Mouse (Mus musculus) kidney, postnatal 0 days (tissue): Measurements from ENCODE around the gene Ugt1a5. TPM values are rescaled to one million over a fixed set of nuclear protein-coding genes. Genes with fewer than 3 reads are reported as not detected.

Source experiments
- ATAC-seq: fragments of 200-750 bp; cut with Nextera tagmentation; replicated peaks from 2 replicates; pipeline ENCODE4 v1.8.0; 2017; ENCODE audit warnings: low read depth, moderate number of reproducible peaks, moderate TSS enrichment, moderate library complexity; ENCODE audit not compliant: low FRiP score
- DNase-seq: peaks from one replicate; pipeline ENCODE4 v3.0.0-alpha.2; 2016; ENCODE audit warnings: low spot score
- H3K27ac ChIP-seq: fragments of 300-500 bp; sonication (generic); 2 replicates; pipeline ENCODE4 v1.5.1; 2014; ENCODE audit warnings: mild to moderate bottlenecking
- H3K27me3 ChIP-seq: fragments of 300-500 bp; sonication (generic); 2 replicates; pipeline ENCODE4 v1.6.1; 2014; ENCODE audit warnings: low read length, mixed read lengths; ENCODE audit not compliant: insufficient read depth
- H3K36me3 ChIP-seq: fragments of 300-500 bp; sonication (generic); 2 replicates; pipeline ENCODE4 v1.6.1; 2014; ENCODE audit warnings: low read length, mixed read lengths; ENCODE audit not compliant: insufficient read depth
- H3K4me1 ChIP-seq: fragments of 300-500 bp; sonication (generic); replicated peaks from 2 replicates; pipeline ENCODE4 v1.6.1; 2014; ENCODE audit warnings: antibody characterized with exemption, low read length, mixed read lengths; ENCODE audit not compliant: insufficient read depth
- H3K4me2 ChIP-seq: fragments of 300-500 bp; sonication (generic); 2 replicates; pipeline ENCODE4 v1.6.1; 2014; ENCODE audit warnings: mild to moderate bottlenecking, low read length, moderate library complexity, mixed read lengths
- H3K4me3 ChIP-seq: fragments of 300-500 bp; sonication (generic); replicated peaks from 2 replicates; pipeline ENCODE4 v1.5.1; 2014; ENCODE audit warnings: low read depth, low read length
- H3K9ac ChIP-seq: fragments of 300-500 bp; sonication (generic); 2 replicates; pipeline ENCODE4 v1.6.1; 2014; ENCODE audit warnings: low read depth, low read length
- H3K9me3 ChIP-seq: fragments of 300-500 bp; sonication (generic); replicated peaks from 2 replicates; pipeline ENCODE4 v1.6.1; 2016; ENCODE audit warnings: low read length, inconsistent platforms, mixed read lengths
- CTCF ChIP-seq: IDR thresholded peaks from 2 replicates; pipeline ENCODE4 v1.5.1; 2016; ENCODE audit warnings: antibody characterized with exemption, low read depth, mild to moderate bottlenecking, moderate library complexity
- WGBS: fragments of 180-500 bp; shearing (Covaris S2); extraction: QIAGEN DNeasy Blood & Tissue Kit; methylation state at CpG from one replicate; pipeline ENCODE4 v1.1.7; 2014; 5-methylcytosine and 5-hydroxymethylcytosine counted together
- polyA plus RNA-seq: library from polyadenylated mRNA; unstranded; fragments of >200 nt; fragmentation: Nextera tagmentation; extraction: Ambion mirVana; gene quantifications from 2 replicates; pipeline ENCODE4 v1.2.1, GENCODE M21; 2015

Gene Ugt1a5
- polyA plus RNA-seq, 1 experiment from 2014 or later, result not detected

DNA sequence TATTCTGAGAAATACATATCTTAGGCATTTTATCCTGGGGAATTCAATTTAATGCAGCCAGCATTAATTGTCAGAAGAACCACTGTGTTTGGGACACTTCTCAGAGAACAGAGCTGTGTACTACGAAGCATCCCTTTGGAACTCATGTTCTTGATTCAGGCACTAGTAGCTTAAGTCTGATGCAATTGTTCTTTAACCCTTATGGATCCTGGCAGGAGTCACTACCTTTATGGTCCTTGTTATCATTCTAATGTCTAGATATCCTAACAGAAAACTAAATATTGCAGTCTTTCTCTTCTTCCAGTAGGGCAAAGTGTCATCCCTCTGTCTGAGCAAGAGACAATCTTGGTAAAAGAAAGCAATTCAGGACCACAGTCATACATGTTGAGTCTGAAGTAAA, 47.2 kb downstream of the Ugt1a5 start:
- no peak overlapping the region for H3K27ac ChIP-seq
- H3K4me1 ChIP-seq, result no peaks in the 10 kb centered on the region
- H3K27me3 ChIP-seq, result no peaks in the 10 kb centered on the region
- no peak overlapping the region for H3K4me2 ChIP-seq
- TF ChIP-seq CTCF, result no peak
- H3K9me3 ChIP-seq, result peaks cover 57% of the 10 kb centered on the region
- H3K4me3 ChIP-seq, result no peak overlapping the region
- no peak for ATAC-seq
- no peaks in the 10 kb centered on the region for H3K36me3 ChIP-seq
- DNase-seq, result peak; percentile 19
- no peak overlapping the region for H3K9ac ChIP-seq
- WGBS, result 77% methylated on average over 1 of the region's 1 CpGs

DNA sequence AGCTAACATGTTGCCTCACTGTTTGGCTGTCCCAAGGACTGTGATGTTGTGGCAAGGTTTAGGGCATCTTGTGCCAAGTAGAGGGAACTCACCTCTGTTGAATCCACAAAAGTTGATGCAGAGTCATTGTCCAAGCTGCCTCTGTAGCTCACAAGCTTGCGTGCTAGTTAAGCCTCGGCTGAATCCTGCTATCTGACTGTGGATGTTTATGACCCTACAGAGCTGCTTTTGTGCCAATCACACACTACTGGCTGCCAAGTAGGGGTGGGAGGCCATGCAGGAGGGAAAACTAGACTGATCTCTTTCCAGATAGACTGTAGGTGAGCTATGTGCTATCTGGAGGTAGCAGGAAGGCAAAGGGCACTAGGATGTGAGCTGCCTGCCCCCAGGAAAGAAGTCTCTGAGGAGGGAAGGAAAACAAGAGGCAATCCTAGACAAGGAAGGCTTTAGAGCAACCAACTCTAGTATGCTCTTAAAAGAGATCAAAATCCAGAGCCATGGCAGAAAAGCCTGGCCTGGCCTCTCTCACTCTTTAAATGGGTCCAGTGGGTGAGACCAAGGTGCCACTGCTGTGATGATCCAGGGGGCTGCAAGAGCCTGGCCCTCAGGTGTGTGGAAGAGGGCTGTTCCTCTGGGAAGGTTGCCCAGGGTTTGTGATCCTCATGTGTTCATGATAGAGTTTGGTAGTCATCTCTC, 48.1 kb downstream of the Ugt1a5 start:
- H3K4me3 ChIP-seq, result no peak overlapping the region
- H3K9ac ChIP-seq, result no peak overlapping the region
- ATAC-seq, result peak; percentile 10; the same call in 1 of the 2 replicates
- no peak overlapping the region for H3K27ac ChIP-seq
- WGBS, result 68% methylated on average over 2 of the region's 2 CpGs
- no peaks in the 10 kb centered on the region for H3K27me3 ChIP-seq
- H3K4me2 ChIP-seq, result no peak overlapping the region
- H3K4me1 ChIP-seq, result no peaks in the 10 kb centered on the region
- peak; percentile 3 for DNase-seq
- H3K9me3 ChIP-seq, result peaks cover 57% of the 10 kb centered on the region
- TF ChIP-seq CTCF, result no peak
- H3K36me3 ChIP-seq, result no peaks in the 10 kb centered on the region

DNA sequence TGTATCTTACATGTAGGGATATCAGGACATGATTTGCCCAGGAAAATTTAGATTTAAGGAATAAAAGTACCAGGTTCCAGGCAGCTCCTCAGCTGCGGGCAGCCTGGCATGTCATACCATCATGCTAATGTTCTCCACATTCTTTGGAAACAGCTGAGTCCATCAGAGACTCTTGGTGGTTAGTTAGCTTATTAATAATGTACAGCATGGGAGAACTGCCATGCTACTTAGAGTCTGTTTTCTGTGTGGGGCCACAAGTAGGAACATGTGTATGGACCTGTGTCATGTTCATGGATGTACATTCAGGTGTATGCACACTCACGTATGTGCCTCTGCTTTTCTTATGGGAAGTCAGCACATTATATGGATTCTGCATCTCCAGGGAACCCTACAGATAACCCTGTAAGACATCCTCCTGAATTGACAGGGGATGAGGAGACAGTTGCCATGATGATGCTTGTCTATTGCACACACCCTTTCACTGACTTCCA, 48.7 kb downstream of the Ugt1a5 start:
- H3K9me3 ChIP-seq, result peaks cover 57% of the 10 kb centered on the region
- H3K4me1 ChIP-seq, result no peaks in the 10 kb centered on the region
- TF ChIP-seq CTCF, result no peak
- WGBS, result 77% methylated on average over 2 of the region's 2 CpGs
- no peaks in the 10 kb centered on the region for H3K36me3 ChIP-seq
- H3K9ac ChIP-seq, result no peak overlapping the region
- H3K27me3 ChIP-seq, result no peaks in the 10 kb centered on the region
- no peak overlapping the region for H3K27ac ChIP-seq
- no peak overlapping the region for H3K4me3 ChIP-seq
- no peak overlapping the region for H3K4me2 ChIP-seq
- ATAC-seq (no peak), DNase-seq (peak; percentile 1)

DNA sequence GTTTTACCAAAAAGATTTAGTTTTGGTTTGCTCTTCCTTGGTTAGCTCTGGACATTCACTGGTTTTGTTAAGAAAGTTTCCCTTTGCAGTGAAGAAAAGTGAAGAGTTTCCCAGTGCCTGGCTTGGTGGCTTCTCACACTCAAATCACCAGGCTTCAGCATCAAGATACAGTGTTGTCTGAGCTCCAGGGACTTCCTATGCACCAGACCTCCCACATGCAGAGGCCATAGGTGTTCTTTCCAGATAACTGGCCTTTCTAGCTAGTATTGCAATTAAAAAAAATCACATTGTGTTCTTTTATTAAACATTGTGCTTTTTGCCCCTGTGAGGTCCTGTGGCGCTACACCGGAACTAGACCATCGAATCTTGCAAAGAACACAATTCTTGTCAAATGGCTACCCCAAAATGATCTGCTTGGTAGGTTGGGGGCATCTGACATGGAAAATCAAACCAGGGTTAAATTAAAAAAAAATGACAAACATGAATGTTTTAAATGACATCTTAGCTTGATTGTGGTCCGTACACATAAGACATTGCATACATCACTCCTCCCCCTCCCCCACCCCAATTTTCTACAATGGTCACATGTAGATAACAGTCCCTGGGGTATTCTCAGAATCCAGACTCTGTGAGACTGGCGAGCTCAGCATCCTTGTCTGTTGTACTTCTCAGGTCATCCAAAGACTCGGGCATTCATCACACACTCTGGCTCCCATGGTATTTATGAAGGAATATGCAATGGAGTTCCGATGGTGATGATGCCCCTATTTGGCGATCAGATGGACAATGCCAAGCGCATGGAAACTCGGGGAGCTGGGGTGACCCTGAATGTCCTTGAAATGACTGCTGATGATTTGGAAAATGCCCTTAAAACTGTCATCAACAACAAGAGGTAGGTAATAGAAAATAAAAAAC, 49.9 kb downstream of the Ugt1a5 start:
- DNase-seq (peak; percentile 15), ATAC-seq (no peak)
- Histone ChIP-seq H3K9ac (no peak overlapping the region), H3K27me3 (no peaks in the 10 kb centered on the region), H3K4me1 (no peaks in the 10 kb centered on the region), H3K27ac (no peak overlapping the region), H3K9me3 (peaks cover 57% of the 10 kb centered on the region), H3K4me3 (no peak overlapping the region), H3K36me3 (no peaks in the 10 kb centered on the region), H3K4me2 (no peak overlapping the region)
- TF ChIP-seq CTCF, result no peak
- WGBS, result 70% methylated on average over 10 of the region's 10 CpGs

DNA sequence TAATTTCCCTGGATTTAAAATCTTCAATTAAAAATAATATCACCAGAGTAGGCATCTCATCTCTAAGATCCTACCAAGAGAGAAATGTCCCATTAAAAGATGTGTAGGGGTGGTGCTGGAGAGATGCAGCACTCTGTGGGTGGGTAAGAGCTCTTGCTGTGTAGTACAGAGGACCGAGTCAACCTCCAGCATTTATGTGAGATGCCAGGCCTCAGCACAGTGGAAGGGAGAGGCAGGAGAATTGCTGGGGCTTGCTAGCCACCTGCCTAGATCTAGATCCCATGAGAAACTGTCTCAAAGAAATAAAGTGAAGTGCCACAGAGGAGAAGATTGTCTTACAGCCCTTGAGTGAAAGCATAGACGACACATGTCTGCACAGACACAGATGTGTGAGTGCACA, 50.7 kb downstream of the Ugt1a5 start:
- no peak for TF ChIP-seq CTCF
- Histone ChIP-seq H3K9ac (no peak overlapping the region), H3K4me2 (no peak overlapping the region), H3K4me1 (no peaks in the 10 kb centered on the region), H3K36me3 (no peaks in the 10 kb centered on the region), H3K4me3 (no peak overlapping the region), H3K27ac (no peak overlapping the region), H3K27me3 (no peaks in the 10 kb centered on the region), H3K9me3 (peaks cover 54% of the 10 kb centered on the region)
- no peak for ATAC-seq
- DNase-seq, result peak; percentile 3
- 59% methylated on average over 2 of the region's 2 CpGs for WGBS

DNA sequence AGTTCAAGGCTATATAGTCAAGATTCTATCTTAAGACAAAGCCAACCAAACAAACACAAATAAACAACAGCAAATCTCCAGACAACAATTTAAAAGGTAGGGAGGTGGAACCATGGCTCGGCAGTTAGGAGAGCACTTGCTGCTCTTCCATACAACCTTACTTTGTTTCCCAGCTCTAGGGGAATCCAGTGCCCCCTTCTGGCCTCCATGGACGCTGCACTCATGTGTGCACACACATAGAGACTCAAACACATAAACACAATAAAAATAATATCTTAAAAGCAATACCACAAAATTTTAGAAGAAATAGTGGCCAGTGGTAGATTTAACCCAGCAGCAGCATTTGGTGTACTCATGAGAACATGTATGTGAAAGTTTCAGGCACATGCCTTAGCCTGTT, 51.3 kb downstream of the Ugt1a5 start:
- no peak for ATAC-seq
- no peaks in the 10 kb centered on the region for H3K4me1 ChIP-seq
- no peak overlapping the region for H3K4me3 ChIP-seq
- no peaks in the 10 kb centered on the region for H3K27me3 ChIP-seq
- no peak overlapping the region for H3K9ac ChIP-seq
- H3K9me3 ChIP-seq, result peaks cover 48% of the 10 kb centered on the region
- WGBS, result 56% methylated on average over 2 of the region's 2 CpGs
- TF ChIP-seq CTCF, result peak; percentile 20; the same call in 1 of the 2 replicates
- H3K4me2 ChIP-seq, result no peak overlapping the region
- DNase-seq, result peak; percentile 3
- no peaks in the 10 kb centered on the region for H3K36me3 ChIP-seq
- H3K27ac ChIP-seq, result no peak overlapping the region
